Mouse (Mus musculus) heart, embryonic 12.5 days (tissue): Measurements from ENCODE around the gene Ankrd27. TPM values are rescaled to one million over a fixed set of nuclear protein-coding genes. Genes with fewer than 3 reads are reported as not detected.
A peak's percentile ranks its signal among the peaks of the same experiment; 100 is the strongest.

Experiments
- ATAC-seq: fragments of 200-750 bp; cut with Nextera tagmentation; 2 replicates; pipeline ENCODE4 v1.8.0; 2017; ENCODE audit warnings: moderate TSS enrichment, moderate library complexity; ENCODE audit not compliant: insufficient number of reproducible peaks, low FRiP score
- H3K27ac ChIP-seq: fragments of 300-500 bp; sonication (generic); 2 replicates; pipeline ENCODE4 v1.5.1; 2016; ENCODE audit warnings: mild to moderate bottlenecking, moderate library complexity; ENCODE audit not compliant: poor library complexity, severe bottlenecking
- H3K27me3 ChIP-seq: fragments of 300-500 bp; sonication (generic); replicated peaks from 2 replicates; pipeline ENCODE4 v1.6.1; 2016; ENCODE audit warnings: mild to moderate bottlenecking, moderate library complexity
- H3K36me3 ChIP-seq: fragments of 300-500 bp; sonication (generic); 2 replicates; pipeline ENCODE4 v1.6.1; 2016; ENCODE audit warnings: mild to moderate bottlenecking, moderate library complexity
- H3K4me1 ChIP-seq: fragments of 300-500 bp; sonication (generic); replicated peaks from 2 replicates; pipeline ENCODE4 v1.6.1; 2016; ENCODE audit warnings: mild to moderate bottlenecking
- H3K4me2 ChIP-seq: fragments of 300-500 bp; sonication (generic); 2 replicates; pipeline ENCODE4 v1.6.1; 2016; ENCODE audit warnings: mild to moderate bottlenecking, moderate library complexity
- H3K4me3 ChIP-seq: fragments of 300-500 bp; sonication (generic); 2 replicates; pipeline ENCODE4 v1.5.1; 2016; ENCODE audit warnings: mild to moderate bottlenecking
- H3K9ac ChIP-seq: fragments of 300-500 bp; sonication (generic); 2 replicates; pipeline ENCODE4 v1.6.1; 2016; ENCODE audit warnings: mild to moderate bottlenecking, moderate library complexity
- H3K9me3 ChIP-seq: fragments of 300-500 bp; sonication (generic); replicated peaks from 2 replicates; pipeline ENCODE4 v1.6.1; 2016; ENCODE audit warnings: mild to moderate bottlenecking, moderate library complexity
- whole genome bisulfite sequencing: fragments of 180-500 bp; shearing (Covaris S2); methylation state at CpG from one replicate; pipeline ENCODE4 v1.1.7; 2016; 5-methylcytosine and 5-hydroxymethylcytosine counted together
- polyA plus RNA-seq: library from polyadenylated mRNA; unstranded; fragments of >200 nt; fragmentation: Nextera tagmentation; extraction: Ambion mirVana; gene quantifications from 2 replicates; pipeline ENCODE4 v1.2.1, GENCODE M21; 2016

Gene Ankrd27
- polyA plus RNA-seq, 1 experiment from 2014 or later = 23.6 TPM

GRCm38 (mm10) chr7:35584786-35585190 lies 1.3 kb upstream of the Ankrd27 start:
- H3K27ac ChIP-seq = no peak overlapping the region
- peak overlapping the region; percentile 100 for H3K4me2 ChIP-seq
- no peaks in the 10 kb centered on the region for H3K9me3 ChIP-seq
- peak overlapping the region; percentile 88 for H3K4me3 ChIP-seq
- H3K36me3 ChIP-seq = no peaks in the 10 kb centered on the region
- H3K4me1 ChIP-seq = peaks cover 29% of the 10 kb centered on the region
- WGBS = under 1% methylated on average over 50 of the region's 50 CpGs
- no peak for ATAC-seq
- peak overlapping the region; percentile 64 for H3K9ac ChIP-seq
- peaks cover 26% of the 10 kb centered on the region for H3K27me3 ChIP-seq

- H3K4me3 ChIP-seq = peak within 1 kb of the TSS; percentile 88
- peak; percentile 81 for ATAC-seq
- H3K4me1 ChIP-seq = peaks cover 29% of the 10 kb centered on the region
- H3K9ac ChIP-seq = peak within 1 kb of the TSS; percentile 89
- H3K36me3 ChIP-seq = no peaks in the 10 kb centered on the region
- under 1% methylated on average over 45 of the region's 45 CpGs for WGBS
- H3K27ac ChIP-seq = peak within 1 kb of the TSS; percentile 76
- H3K9me3 ChIP-seq = no peaks in the 10 kb centered on the region
- H3K4me2 ChIP-seq = peak within 1 kb of the TSS; percentile 100
- H3K27me3 ChIP-seq = peaks cover 26% of the 10 kb centered on the region
Measured at GRCm38 (mm10) chr7:35585191-35586054, 621 bp upstream of the Ankrd27 start, which contains the start of gene Rgs9bp. Gene Rgs9bp (minus strand): TSS chr7:35585582.

GRCm38 (mm10) chr7:35586906-35587445 lies 932 bp downstream of the Ankrd27 start:
- Histone ChIP-seq H3K4me2 (peak overlapping the region; percentile 100), H3K4me1 (peaks cover 29% of the 10 kb centered on the region), H3K36me3 (peaks cover 5% of the 10 kb centered on the region), H3K9ac (peak overlapping the region; percentile 89), H3K27me3 (peaks cover 26% of the 10 kb centered on the region), H3K4me3 (peak overlapping the region; percentile 88), H3K27ac (no peak overlapping the region), H3K9me3 (no peaks in the 10 kb centered on the region)
- ATAC-seq = no peak
- 21% methylated on average over 15 of the region's 15 CpGs for WGBS

GRCm38 (mm10) chr7:35587728-35588127 lies 1.7 kb downstream of the Ankrd27 start:
- H3K4me3 ChIP-seq = no peak overlapping the region
- peaks cover 21% of the 10 kb centered on the region for H3K27me3 ChIP-seq
- no peaks in the 10 kb centered on the region for H3K9me3 ChIP-seq
- 0 out of 2 replicates have a peak overlapping the region, but pooled peaks have one; percentile 100 for H3K4me2 ChIP-seq
- no peak for ATAC-seq
- 73% methylated on average over 5 of the region's 5 CpGs for WGBS
- peaks cover 13% of the 10 kb centered on the region for H3K36me3 ChIP-seq
- peaks cover 29% of the 10 kb centered on the region for H3K4me1 ChIP-seq
- no peak overlapping the region for H3K27ac ChIP-seq
- H3K9ac ChIP-seq = no peak overlapping the region

- ATAC-seq = no peak
- Histone ChIP-seq H3K9me3 (no peaks in the 10 kb centered on the region), H3K4me3 (no peak overlapping the region), H3K4me1 (peaks cover 22% of the 10 kb centered on the region), H3K27me3 (peaks cover 11% of the 10 kb centered on the region), H3K36me3 (peaks cover 24% of the 10 kb centered on the region), H3K9ac (no peak overlapping the region), H3K27ac (no peak overlapping the region), H3K4me2 (no peak overlapping the region)
- 66% methylated on average over 9 of the region's 9 CpGs for WGBS
Measured at GRCm38 (mm10) chr7:35588680-35589428, 2.8 kb downstream of the Ankrd27 start.

GRCm38 (mm10) chr7:35589485-35589884 lies 3.4 kb downstream of the Ankrd27 start:
- no peaks in the 10 kb centered on the region for H3K9me3 ChIP-seq
- no peak overlapping the region for H3K4me3 ChIP-seq
- H3K27ac ChIP-seq = no peak overlapping the region
- 70% methylated on average over 7 of the region's 7 CpGs for WGBS
- peaks cover 16% of the 10 kb centered on the region for H3K4me1 ChIP-seq
- peaks cover 5% of the 10 kb centered on the region; the same call in 1 of the 2 replicates for H3K27me3 ChIP-seq
- H3K9ac ChIP-seq = no peak overlapping the region
- peaks cover 28% of the 10 kb centered on the region for H3K36me3 ChIP-seq
- no peak for ATAC-seq
- no peak overlapping the region for H3K4me2 ChIP-seq

- H3K4me1 ChIP-seq = peaks cover 16% of the 10 kb centered on the region
- no peaks in the 10 kb centered on the region for H3K9me3 ChIP-seq
- no peak overlapping the region for H3K4me3 ChIP-seq
- H3K4me2 ChIP-seq = no peak overlapping the region
- WGBS = 92% methylated on average over 10 of the region's 10 CpGs
- no peak overlapping the region for H3K9ac ChIP-seq
- H3K36me3 ChIP-seq = peaks cover 38% of the 10 kb centered on the region
- no peaks in the 10 kb centered on the region for H3K27me3 ChIP-seq
- ATAC-seq = no peak
- no peak overlapping the region for H3K27ac ChIP-seq
Measured at GRCm38 (mm10) chr7:35590731-35591191, 4.7 kb downstream of the Ankrd27 start.

- 0 out of 2 replicates have a peak, but pooled peaks cover 3% of the 10 kb centered on the region for H3K4me1 ChIP-seq
- no peak for ATAC-seq
- no peak overlapping the region for H3K4me3 ChIP-seq
- H3K4me2 ChIP-seq = no peak overlapping the region
- peaks cover 59% of the 10 kb centered on the region for H3K36me3 ChIP-seq
- H3K9me3 ChIP-seq = no peaks in the 10 kb centered on the region
- H3K27ac ChIP-seq = no peak overlapping the region
- no peak overlapping the region for H3K9ac ChIP-seq
- no peaks in the 10 kb centered on the region for H3K27me3 ChIP-seq
- 93% methylated on average over 5 of the region's 5 CpGs for WGBS
Measured at GRCm38 (mm10) chr7:35594311-35594710, 8.3 kb downstream of the Ankrd27 start.

- Histone ChIP-seq H3K4me2 (no peak overlapping the region), H3K9me3 (no peaks in the 10 kb centered on the region), H3K9ac (no peak overlapping the region), H3K4me3 (no peak overlapping the region), H3K27ac (no peak overlapping the region), H3K4me1 (0 out of 2 replicates have a peak, but pooled peaks cover 3% of the 10 kb centered on the region), H3K27me3 (no peaks in the 10 kb centered on the region), H3K36me3 (peaks cover 55% of the 10 kb centered on the region)
- WGBS = 89% methylated on average over 9 of the region's 9 CpGs
- no peak for ATAC-seq
Measured at GRCm38 (mm10) chr7:35599492-35599891, 13.4 kb downstream of the Ankrd27 start.

GRCm38 (mm10) chr7:35600031-35600430 lies 14.0 kb downstream of the Ankrd27 start:
- no peaks in the 10 kb centered on the region for H3K9me3 ChIP-seq
- no peak overlapping the region for H3K4me2 ChIP-seq
- H3K4me3 ChIP-seq = no peak overlapping the region
- H3K27me3 ChIP-seq = no peaks in the 10 kb centered on the region
- ATAC-seq = no peak
- WGBS = 93% methylated on average over 10 of the region's 10 CpGs
- no peak overlapping the region for H3K9ac ChIP-seq
- peaks cover 50% of the 10 kb centered on the region for H3K36me3 ChIP-seq
- 0 out of 2 replicates have a peak, but pooled peaks cover 3% of the 10 kb centered on the region for H3K4me1 ChIP-seq
- no peak overlapping the region for H3K27ac ChIP-seq

- Histone ChIP-seq H3K27me3 (no peaks in the 10 kb centered on the region), H3K9me3 (no peaks in the 10 kb centered on the region), H3K4me3 (no peak overlapping the region), H3K27ac (no peak overlapping the region), H3K9ac (no peak overlapping the region), H3K4me2 (no peak overlapping the region), H3K36me3 (peaks cover 44% of the 10 kb centered on the region), H3K4me1 (0 out of 2 replicates have a peak, but pooled peaks cover 3% of the 10 kb centered on the region)
- 0 out of 2 replicates have a peak, but pooled peaks have one; percentile 46 for ATAC-seq
- 70% methylated on average over 6 of the region's 6 CpGs for WGBS
Measured at GRCm38 (mm10) chr7:35601106-35601505, 15.1 kb downstream of the Ankrd27 start.
